Mouse (Mus musculus): Measurements from ENCODE around the gene Inpp1.

DNA sequence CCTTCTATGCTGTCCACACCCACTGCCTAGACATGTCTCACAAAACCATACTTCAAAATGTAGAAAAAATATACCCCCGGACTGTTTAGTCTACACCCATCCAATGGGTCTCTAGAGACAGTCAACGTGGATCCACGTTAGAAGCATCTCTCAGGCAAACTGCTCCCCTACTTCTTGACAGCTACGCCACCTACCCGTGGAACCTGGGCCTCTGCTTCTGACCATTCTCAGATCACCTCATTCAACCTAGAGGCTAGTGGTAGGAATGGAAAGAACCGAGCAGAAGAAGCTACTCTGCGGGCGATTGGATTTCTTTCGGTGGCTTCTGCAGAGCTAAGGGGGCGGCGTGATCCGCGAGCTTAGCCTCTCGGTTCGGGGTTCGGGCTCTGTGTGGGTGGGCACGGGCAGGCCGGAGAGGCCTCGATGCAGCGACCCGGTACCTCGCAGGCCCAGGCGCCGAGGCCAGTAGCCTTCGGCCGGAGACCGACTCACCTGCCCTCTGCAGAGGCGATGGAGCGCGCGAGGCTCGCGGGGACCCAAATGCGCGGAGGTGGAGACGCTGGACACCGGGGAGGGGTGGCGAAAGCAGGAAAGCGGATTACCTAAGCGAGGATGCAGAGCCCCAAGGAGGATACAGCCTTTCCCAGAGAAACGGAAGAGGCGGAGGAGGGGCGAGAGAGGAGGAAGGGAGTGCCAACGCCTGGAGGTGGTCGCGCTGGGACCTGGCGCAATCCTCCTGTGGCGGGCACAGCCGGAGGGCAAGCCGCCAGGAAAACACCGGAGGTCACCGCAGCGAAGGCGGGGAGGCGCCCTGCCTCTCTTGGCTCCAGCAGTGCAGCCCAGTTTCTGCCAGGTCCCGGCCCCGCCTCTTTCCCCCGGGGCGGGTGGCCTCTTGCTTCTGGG is at the start of gene Inpp1:
- TF ChIP-seq CTCF (conservative IDR thresholded peaks at IDR 0.05; ENCODE audit: low read length): no peak
- no peak for TF ChIP-seq POU5F1 (IDR thresholded peaks at IDR 0.05; ENCODE audit: borderline replicate concordance, low read length)
- no peak for TF ChIP-seq NANOG (IDR thresholded peaks at IDR 0.05; ENCODE audit: borderline replicate concordance, low read length)

Data from E14TG2a.4 (cell line).